Mouse (Mus musculus) thymus, postnatal 36 days (tissue): ENCODE data around the gene Cfd.
A peak's percentile ranks its signal among the peaks of the same experiment; 100 is the strongest.
"Not testable (repeated sequence)": the region's sequence is repeated elsewhere in the genome, so short reads cannot be mapped to it uniquely, and the experiment has no call there.

Experiments
- DNase-seq, 2 experiments: peaks; one replicate each; pipeline ENCODE4 v3.0.0; 2022; ENCODE audit warnings: mixed read lengths in 2 of 2

Cfd gene

DNA sequence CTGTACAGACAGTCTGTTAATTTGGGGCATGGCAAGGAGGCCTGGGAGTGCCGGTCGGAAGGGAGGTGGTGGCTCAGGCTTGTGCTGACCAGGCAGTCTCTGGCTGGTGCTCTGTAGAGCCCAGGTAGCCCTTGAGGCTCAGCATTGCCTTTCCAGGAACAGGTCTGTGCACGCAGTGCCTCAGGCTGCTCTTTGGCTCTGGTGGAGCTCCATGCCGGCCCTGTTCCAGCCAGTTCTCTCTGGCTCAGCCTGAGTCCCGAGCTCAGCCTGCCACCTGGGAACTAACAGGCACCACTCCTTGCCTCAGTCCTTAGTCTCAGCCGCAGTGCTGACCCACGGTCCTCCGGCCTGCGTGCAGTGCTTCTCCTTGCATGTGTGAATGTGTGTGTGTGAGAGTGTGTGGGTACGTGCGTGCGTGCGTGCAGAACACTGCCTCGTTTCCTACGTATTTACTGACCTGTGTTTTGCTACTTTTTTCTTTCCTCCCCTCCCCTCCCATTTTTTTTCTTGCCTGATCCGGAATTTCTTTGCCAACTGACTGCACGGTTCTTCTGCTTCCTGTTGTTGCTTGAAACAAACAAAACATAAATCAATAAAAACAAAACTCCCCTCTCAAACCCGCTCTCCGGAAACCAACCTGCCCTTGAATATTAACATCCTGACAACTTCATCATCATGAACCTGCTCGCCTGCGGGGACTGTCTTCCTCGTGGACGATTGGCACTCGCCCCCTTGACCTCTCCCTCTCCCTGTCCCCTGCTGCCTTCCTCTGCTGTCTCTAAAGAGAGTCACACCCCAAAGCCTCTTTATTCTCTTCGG lies 29.2 kb upstream of the Cfd start:
- DNase-seq: no peak

DNA sequence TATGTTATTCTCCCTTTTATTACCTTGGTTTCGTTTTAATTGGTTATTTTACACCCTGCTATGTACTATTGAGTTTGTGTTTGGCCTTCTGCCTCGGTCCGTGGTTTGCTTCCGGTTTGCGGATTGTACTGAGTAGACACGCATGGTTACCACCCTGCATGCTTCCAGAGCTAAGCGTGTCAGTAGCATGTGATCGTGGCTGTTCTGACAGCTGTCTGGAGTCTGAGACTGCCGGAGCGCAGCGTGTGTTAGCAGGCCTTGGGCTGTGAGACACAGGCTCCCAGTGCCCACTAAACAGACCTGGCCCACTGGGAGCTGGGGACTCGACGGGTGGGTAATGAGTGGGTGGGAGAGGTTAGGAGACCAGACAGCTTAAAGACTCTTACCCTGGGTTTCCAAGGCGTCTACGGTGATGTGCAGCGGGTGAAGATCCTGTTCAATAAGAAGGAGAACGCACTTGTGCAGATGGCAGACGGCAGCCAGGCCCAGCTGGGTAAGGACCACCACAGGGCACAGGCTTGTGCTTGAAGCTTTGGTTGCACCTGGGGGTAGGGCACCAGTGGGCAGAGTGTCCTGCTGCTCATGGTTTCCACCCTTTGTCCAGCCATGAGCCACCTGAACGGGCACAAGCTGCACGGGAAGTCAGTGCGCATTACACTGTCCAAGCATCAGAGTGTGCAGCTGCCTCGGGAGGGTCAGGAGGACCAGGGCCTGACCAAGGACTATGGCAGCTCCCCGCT lies 28.4 kb upstream of the Cfd start:
- DNase-seq: no peak

DNA sequence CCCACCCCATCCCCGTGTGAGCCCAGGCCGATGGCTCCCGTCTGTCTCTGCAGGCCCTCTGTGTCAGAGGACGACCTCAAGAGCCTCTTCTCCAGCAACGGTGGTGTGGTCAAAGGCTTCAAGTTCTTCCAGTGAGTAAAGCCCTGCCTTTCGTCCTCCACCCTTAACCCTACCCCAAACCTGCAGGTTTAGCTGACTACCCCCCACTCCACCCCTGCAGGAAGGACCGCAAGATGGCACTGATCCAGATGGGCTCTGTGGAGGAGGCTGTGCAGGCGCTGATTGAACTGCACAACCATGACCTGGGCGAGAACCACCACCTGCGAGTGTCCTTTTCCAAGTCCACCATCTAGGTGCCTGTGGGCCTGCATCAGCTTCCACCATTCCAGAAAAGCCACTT lies 27.7 kb upstream of the Cfd start:
- no peak for DNase-seq

DNA sequence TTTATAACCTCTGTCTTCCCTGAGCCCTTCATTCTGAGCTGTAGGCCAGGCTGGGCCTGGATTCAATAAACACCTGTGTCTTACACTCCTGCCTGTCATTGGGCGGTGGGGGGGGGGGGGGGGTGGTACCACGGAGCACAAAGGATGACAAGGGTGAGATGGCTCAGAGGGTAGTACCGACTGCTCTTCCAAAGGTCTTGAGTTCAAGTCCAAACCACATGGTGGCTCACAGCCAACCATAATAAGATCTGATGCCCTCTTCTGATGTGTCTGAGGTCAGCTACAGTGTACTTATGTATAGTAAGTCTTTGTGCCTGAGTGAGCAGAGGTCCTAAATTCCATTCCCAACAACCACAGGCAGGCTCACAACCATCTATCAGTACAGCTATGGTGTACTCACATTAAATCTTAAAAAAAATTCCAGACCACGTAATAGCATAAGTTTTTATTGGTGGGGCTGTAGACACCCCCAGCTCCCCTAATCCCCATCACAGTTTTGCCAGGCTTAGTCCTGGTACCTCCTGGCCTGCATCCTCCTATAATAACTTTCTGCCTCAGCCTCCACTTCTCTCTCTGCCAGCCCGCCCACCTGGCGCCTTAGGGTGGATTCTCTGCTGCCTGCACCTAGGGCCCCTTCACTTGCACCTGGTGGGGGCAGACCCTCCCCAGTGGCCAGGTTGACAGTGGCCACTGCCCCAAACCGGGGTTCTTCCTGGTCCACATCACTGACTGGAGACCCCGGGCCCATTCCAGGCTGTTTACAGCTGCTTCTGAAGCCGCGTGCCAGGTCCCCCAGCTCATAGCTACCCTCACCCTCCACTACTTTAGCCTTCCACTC lies 26.1 kb upstream of the Cfd start:
- peak in 1 of 2 experiments; percentile 30 for DNase-seq

DNA sequence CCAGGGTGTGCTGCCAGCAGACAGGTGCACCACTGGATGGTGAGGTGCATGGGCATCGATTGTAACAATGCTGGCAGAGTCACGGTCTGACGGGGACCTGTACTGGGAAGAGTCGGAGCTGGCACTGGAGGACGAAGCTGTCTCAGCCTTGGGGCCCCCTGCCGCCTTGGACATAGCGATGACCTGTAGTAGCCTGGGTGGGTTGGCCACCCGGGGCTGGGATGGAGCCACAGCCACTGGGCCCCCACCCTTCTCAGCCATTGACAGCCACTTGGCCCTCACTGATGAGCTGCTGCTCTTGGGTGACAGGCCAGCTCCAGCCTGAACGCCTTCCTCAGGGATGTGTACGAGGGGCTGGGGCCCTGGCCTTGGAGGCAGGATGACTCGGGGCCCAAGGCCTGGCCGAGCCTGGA lies 25.5 kb upstream of the Cfd start:
- peak in 1 of 2 experiments; percentile 23 for DNase-seq

DNA sequence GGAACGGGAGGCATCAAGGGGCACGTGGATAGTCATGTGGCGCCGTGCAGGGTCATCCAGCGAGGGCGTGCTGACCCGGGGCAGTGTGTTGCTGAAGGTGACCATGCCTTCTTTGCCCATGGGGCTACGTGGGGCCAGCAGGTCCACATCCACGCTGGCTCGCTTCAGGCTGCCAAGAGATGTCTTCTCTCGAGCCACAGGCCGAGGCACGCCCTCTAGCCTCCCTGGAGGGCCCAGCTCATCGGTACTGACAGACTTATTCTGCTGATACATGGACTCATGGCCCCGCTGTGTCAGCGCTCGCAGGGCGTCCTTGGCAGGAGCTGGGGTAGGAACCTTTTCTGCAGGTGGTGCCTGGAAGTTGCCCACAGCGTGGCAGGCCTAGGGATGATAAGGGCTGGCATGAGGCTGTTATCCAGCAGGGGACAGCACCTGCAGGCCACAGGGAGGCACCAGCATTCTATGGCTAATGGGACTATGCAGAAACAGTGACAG lies 24.8 kb upstream of the Cfd start:
- peak in 1 of 2 experiments; percentile 23 for DNase-seq

DNA sequence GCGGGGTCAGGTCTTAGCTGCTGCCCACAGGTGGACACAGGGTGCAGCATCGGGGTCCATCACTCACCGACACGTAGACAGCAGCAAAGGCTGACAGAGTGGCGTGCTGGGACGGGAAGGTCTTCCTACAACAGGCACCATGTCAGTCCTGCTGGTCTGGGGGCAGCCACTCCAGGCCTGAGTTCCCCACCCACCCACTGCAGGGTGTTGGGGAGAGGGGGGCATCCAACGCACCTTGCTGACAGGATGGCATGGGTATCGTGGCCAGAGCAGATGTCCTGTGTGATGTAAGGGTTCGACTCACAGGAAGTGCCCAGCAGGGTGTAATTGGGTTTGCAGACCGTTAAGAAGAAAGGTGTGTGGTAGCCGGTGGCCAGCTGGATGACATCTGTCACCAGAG lies 24.1 kb upstream of the Cfd start:
- no peak for DNase-seq

DNA sequence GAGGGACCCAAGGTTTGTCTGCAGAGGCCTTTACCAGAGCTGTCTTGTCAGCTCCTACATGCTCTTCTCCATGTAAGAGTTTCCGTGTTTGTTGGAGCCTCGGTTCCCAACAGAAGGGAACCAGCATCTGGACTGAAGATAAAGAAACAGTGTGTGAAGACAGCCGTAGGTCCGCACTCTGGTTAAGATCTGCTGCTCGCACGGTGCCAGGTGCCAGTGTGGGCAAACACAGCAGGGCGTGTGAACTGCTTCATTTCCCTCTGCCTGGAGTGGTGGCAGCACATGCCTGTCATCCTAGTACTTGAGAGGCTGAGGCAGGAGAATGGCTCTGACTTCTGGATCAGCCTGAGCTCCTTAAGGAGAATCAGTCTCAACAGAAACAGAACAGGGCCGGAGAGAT lies 18.8 kb upstream of the Cfd start:
- DNase-seq: no peak

DNA sequence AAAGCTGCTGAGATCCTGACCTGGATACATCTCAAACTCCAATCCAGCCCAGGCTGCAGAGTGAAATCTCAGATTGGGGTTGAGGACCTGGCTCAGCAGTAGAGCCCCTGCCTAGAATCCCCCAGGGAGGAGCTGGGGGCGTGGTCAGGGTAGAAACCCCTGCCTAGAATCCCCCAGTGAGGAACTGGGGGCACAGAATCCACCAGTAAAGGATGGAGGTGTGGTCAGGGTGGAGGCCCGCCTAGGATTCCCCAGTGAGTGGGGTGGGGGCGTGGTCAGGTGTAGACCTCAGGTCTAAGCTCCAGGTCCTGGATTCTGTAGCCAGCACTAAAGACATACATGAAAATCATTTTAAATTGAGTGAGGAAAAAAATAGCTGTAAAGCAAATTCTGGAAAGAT lies 17.8 kb upstream of the Cfd start:
- no peak for DNase-seq

DNA sequence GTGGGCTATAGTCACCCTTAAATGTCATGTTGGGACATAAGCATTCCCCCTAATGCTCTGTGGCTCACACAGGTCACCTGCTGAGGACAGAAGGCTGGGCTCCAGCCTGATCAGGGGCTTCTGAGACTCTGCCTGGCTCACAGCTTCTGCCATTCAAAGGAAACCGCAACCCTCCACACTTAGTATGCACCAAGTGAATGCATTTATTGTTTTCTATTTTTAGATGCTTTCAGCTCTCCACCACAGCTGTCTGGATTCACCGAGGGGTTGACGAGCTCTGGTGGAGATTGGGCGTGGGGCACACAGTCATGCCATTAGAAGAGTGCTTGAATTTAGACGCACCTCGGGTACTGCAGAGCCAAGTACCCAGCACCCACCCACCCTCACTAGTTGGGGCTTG lies 17.3 kb upstream of the Cfd start:
- no peak for DNase-seq

DNA sequence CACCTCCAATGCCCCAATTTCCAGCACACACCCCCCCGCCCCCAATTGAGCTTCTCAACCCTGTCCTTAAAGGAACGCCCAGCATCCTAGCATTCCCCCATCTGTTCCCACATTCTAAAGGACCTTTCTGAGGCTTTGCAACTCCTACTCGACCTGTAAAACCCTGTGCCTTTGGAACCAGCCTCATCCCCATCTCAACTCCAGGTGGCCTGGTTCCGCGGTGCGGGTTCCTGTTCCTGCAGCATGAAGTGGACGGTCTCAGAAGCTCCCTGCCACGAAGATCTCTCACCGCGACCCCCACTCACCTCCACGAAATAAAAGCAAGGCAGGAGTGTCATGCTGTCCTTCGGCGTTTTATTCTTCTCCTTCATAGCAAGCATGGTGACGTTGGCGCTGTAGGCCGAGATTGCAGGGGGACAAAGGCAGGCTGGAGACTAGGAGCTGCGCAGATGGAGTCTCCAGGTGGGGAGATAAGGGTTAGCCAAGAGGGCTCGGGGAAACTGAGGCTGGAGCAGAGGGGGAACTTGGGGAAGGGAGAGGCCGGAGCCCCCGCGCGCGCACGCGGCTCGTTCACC lies 16.9 kb upstream of the Cfd start:
- no peak for DNase-seq

DNA sequence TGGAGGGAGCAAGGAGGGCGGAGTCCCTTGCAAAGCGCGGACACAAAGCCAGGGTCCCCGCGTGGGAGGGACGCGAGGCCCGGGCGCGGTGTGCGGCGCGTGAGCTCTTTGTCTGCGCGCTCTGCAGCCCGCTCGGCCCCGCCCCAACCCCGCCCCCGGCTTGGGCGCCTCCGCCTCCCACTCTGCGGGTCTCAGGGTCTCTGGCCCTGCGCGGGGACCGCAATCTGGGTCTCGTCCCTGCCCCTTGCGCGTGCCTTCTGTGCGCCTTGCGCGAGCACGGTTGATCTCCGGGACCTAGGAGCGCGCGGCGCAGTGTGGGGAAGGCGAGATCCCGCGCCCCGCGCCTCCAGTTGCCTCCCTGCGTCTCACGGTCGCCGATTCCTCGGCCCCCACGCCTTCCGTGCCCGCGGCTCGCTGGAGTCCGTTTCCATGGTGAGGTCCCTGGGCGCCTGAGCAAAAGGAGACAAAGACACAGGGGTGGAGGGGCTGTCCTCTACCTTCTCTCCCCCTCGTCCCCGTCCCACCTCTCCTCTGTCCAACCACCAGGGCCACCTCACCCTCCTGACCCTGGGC lies 16.3 kb upstream of the Cfd start, which contains the start of the genes Prtn3 and Plppr3:
Gene Prtn3 (plus strand): TSS at position 187 of the 573 bp plus-strand sequence.
Gene Plppr3 (minus strand): TSS at position 345 of the 573 bp plus-strand sequence.
- no peak for DNase-seq

DNA sequence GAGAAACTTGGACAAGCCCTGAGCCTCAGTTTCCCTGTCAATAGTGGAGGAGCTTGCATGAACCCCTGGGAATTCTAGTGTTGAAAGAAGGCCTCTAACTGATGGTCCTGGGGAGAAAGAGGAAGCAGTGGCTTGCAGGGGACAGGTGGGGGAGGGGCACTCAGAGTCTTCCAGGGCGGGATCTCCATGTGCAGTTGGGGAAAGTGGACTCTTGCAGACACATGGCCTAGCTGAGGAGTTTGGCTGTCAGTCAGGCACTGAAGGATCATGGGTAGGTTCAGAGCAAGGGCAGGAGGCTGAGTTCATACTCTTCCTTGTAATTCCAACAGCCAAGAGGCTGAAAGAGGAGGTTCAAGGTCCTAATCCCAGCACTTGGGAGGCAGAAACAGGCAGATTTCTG lies 13.5 kb upstream of the Cfd start:
- DNase-seq: no peak

DNA sequence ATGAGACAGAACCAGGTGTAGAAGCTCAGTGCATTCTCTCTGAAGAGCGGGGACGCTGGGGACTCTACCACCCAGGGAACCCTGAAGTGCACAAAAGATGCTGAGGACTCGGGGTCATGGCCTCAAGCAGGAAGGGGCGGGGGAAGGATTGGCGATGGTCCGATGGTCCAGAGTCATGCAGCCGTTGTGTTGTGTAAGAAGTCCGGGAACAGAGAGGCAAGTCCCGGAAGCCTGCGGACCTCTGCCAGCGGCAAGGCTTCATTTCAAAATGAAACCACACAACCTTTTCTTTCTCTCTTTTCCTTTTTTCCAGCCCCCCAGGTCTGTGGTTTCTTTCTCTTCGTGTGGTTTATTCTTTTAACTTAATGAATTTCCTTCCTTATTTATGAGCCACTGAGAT lies 12.9 kb upstream of the Cfd start:
- DNase-seq: no peak

DNA sequence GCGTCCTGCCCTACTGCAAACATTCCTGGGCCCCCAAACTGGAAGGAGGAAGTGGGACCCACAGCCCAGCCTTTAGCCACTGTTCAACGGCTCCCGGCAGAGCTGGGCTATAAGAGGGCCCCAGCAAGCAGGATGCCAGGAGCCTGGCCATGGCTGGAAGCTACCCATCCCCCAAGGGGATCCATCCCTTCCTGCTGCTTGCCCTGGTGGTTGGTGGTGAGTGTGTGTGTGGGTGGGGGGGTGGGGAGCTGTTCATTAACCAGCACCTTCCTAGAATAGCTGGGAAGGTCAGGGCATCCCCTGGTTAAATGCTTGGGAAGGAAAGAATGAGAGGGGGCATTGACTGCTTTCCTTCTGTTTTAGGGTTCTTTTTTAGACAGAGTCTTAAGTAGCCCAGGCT lies 11.1 kb upstream of the Cfd start:
- no peak for DNase-seq

DNA sequence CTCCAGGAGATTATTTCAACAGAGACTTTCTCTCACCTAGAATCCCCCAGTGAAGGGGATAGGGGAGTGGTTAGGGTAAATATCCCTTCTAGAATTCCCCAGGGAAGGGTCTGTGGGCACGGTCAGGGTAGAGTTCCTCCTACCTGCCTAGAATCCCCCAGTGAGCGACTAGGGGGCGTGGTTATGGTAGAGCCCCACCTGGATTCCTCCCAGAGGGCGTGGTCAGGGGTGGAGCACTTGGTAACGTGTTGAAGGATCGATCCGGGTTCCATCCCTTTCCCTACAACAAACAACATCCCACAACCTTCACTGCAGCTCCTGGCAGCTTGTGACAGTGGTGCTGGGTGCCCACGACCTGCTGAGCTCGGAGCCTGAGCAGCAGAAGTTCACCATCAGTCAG lies 9.9 kb upstream of the Cfd start:
- peak in 1 of 2 experiments; percentile 20 for DNase-seq

DNA sequence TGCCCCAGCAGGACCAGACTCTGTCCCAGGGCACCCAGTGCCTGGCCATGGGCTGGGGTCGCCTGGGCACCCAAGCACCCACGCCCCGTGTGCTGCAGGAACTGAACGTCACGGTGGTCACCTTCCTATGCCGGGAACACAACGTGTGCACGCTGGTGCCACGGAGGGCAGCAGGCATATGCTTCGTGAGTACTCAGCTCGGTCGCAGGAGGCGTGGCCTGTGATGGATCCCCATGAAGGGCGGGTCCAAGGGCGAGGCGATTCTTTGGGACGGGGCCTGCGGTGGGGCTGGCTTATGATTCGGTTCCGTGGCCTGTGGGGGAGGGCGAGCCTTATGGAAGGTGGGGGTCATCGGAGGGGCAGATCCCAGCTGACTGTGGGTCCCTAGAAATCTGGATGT lies 8.7 kb upstream of the Cfd start:
- no peak for DNase-seq

DNA sequence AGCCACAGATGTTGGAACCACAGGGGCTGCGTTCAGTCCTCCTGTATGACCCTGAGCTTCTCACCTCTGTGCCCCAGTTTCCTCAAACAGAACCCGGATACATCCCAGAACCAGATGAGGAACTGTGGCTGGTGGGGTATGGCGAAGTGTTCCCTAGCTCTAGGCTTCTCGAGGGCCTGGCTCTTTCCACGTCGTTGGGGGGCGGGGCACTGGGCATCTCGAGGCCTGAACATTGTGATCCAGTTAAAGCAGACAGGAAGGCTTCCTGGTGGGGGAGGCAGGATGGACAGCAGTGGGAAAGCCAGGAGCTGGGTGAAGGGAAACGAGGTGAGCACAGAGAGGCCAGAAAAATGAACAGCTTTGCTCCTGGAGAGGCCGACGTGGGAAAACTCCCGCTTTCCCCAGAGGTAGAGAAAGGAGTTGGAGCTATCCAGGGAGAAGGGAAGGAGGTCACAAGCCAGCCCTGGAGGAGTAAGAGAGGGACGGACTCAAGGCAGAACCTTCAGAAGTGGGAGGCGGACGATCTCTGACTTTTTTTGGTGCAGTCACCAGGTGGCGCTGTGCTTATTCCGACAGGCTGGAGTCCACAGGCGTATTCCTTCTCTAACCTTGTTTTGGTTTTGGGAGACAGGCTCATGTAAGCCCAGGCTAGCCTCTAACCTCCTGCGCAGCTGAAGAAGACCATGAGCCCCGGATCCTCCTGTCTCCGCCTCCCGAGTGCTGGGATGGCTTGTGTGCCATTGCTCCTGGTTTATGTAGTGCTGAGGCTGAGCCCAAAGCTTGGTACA lies 7.2 kb upstream of the Cfd start:
- peak; percentile 64 to 68 for DNase-seq

DNA sequence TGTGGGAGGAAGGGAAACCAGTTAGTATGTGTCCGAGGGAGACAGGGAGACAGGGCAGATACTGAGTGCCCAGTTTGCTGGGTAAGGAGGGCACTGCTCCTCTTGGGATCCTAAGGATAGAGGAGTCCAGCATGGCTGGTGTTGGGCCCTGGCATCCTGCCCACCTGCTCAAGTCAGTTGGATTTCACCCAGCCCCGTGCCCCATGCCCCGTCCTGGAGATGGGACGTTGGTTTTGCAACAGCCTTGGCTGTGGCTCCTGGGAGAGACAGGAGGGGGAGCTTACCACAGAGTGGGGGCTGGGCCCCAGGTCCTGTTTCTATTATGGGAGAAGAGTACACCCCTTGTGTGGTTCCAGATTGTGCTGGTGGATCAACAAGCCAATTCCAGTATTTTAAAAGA lies 6.2 kb upstream of the Cfd start:
- DNase-seq: no peak

DNA sequence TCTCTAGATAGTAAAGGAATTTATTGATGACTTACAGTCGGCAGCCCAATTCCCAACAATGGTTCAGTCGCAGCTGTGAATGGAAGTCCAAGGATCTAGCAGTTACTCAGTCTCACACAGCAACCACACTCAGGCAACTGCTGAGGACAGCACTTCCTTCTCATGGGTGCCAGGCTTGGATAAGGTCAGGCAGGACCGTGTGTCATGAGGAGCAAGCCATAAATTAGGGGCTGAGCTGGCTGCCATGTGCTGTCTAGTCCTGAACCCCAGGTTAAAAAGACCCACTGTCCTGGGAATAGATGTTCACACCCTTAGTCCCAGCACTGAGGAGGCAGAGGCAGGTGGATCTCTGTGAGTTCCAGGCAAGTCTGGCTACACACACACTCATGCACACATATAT lies 5.7 kb upstream of the Cfd start:
- not testable (repeated sequence) for DNase-seq

DNA sequence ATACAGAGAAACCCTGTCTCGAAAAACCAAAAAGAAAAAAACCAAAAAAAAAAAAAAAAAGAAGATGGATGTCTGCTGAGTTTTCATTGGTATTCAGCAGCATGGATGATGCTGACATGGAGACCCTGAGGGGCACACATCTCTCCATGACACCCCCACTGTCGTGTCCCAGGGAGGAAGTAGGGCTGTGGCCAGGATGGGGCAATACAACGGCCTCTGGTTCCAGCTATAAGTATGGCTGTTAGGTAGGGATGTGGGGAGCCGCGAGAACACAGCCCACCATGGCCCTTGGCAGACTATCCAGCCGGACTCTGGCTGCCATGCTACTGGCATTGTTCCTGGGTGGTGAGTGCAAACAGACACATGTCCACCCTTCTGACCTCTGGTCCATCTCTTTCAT lies 4.6 kb upstream of the Cfd start, which contains the start of gene Elane:
Gene Elane (plus strand): TSS at position 194 of the 400 bp plus-strand sequence.
- no peak for DNase-seq
